Mouse (Mus musculus) brain, embryonic 14.5 days (tissue): ENCODE measurements around the gene Alpk3.

Experiments used
- CTCF ChIP-seq: fragments of 200-500 bp; IDR thresholded peaks from 2 replicates; pipeline ENCODE4 v1.5.1; 2012; ENCODE audit warnings: inconsistent platforms, mild to moderate bottlenecking, moderate library complexity, borderline replicate concordance; ENCODE audit not compliant: insufficient read depth, insufficient read length; ENCODE audit errors: extremely low read depth
- POLR2A ChIP-seq: fragments of 200-500 bp; IDR thresholded peaks from 2 replicates; pipeline ENCODE4 v1.6.1; 2012; ENCODE audit warnings: mild to moderate bottlenecking, inconsistent platforms, borderline replicate concordance; ENCODE audit not compliant: poor library complexity, insufficient read depth, insufficient read length, severe bottlenecking; ENCODE audit errors: extremely low read depth

- TF ChIP-seq CTCF (no peak), POLR2A (no peak)
Observed at GRCm38 (mm10) chr7:81025751-81026150, 31.6 kb upstream of the Alpk3 start.
